Mouse (Mus musculus): ENCODE data around the gene Ndufa6.

GRCm38 (mm10) chr15:82319613-82320012, 34.5 kb downstream of the Ndufa6 start:
- TF ChIP-seq CTCF (conservative IDR thresholded peaks at IDR 0.05; ENCODE audit: insufficient read depth, insufficient read length, low read depth, low read length), result no peak
- no peak for TF ChIP-seq POLR2A (IDR thresholded peaks at IDR 0.05; ENCODE audit: low read depth, low read length)

Measured in kidney, adult 2 months (tissue).